Mouse (Mus musculus): ENCODE measurements around the gene Spock1. TPM values are rescaled to one million over a fixed set of nuclear protein-coding genes. Genes with fewer than 3 reads are reported as not detected.

The Spock1 gene
- polyA plus RNA-seq (2015; fragmentation: Nextera tagmentation; extraction: Ambion mirVana) = 1.7 and 2.5 TPM in 2 replicates

- 0 out of 2 replicates have a peak within 1 kb of the TSS, but pooled peaks have one; percentile 40 for H3K9ac ChIP-seq (ENCODE audit: low read depth, low read length)
Measured at GRCm38 (mm10) chr13:57908266-57908582, at the start of gene Spock1. Gene Spock1, minus strand, starts transcription at chr13:57908332.

DNA sequence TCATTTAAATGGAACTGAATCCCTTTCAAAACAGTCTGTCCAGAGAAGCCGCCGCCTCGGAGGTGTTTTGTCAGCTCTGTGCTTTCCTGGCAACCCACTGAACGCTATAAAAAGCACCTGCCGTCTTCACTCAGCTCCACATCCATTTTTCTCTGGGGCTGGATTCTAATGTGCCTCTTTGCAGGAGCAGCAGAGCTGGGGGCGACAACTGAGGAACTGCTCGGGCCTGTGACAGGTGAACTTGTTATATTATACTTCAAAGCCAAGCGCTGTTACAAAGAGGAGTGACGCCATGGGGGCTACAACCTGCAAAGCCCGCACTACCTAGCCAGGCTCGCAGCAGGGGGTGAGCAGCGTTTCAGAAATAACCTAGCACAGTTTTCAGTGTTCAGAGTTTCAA is 42.0 kb upstream of the Spock1 start:
- no peaks in the 10 kb centered on the region for H3K9me3 ChIP-seq (ENCODE audit: control insufficient read depth, low read length)
- no peaks in the 10 kb centered on the region for H3K4me1 ChIP-seq (ENCODE audit: control insufficient read depth, insufficient read depth, low read length)
- no peak overlapping the region for H3K4me2 ChIP-seq (ENCODE audit: low read depth, low read length)
- no peaks in the 10 kb centered on the region for H3K27me3 ChIP-seq (replicated peaks; ENCODE audit: control insufficient read depth, insufficient read depth, low read length)
- H3K36me3 ChIP-seq (ENCODE audit: control insufficient read depth, insufficient read depth, low read length) = no peaks in the 10 kb centered on the region
- no peak overlapping the region for H3K4me3 ChIP-seq (ENCODE audit: low read length)
- no peak overlapping the region for H3K9ac ChIP-seq (ENCODE audit: low read depth, low read length)
- no peak overlapping the region for H3K27ac ChIP-seq (ENCODE audit: low read length)
- ATAC-seq = no peak
- 78% methylated on average over 12 of the region's 12 CpGs for WGBS

More at GRCm38 (mm10) chr13:57908266-57908582, at the start of gene Spock1:
- Histone ChIP-seq H3K36me3 (ENCODE audit: control insufficient read depth, insufficient read depth, low read length) (no peaks in the 10 kb centered on the region), H3K4me3 (ENCODE audit: low read length) (peak within 1 kb of the TSS; percentile 45), H3K4me1 (ENCODE audit: control insufficient read depth, insufficient read depth, low read length) (peaks cover 6% of the 10 kb centered on the region), H3K9me3 (ENCODE audit: control insufficient read depth, low read length) (no peaks in the 10 kb centered on the region), H3K27me3 (replicated peaks; ENCODE audit: control insufficient read depth, insufficient read depth, low read length) (peaks cover 17% of the 10 kb centered on the region), H3K4me2 (ENCODE audit: low read depth, low read length) (peak within 1 kb of the TSS; percentile 57), H3K27ac (ENCODE audit: low read length) (no peak within 1 kb of the TSS)
- WGBS = under 1% methylated on average over 32 of the region's 32 CpGs
- peak; percentile 71; the same call in 1 of the 2 replicates for ATAC-seq

DNA sequence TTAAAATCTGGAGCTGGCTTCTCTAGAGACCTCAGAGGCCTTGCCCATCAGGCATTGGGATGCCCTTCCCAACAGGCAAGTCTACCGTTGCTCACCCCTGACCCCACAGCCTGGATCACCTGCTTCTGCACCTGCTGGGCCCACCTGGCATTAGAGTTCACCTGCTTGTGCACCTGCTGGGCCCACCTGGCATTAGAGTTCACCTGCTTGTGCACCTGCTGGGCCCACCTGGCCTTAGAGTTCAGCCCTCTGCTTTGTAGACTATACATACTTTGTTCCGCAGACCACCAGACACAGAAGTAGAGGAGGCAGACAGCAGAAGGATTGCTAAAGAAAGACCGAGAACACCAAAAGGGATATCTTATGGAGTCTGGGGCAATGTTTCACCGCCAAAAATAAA is 41.4 kb upstream of the Spock1 start:
- H3K27ac ChIP-seq (ENCODE audit: low read length) = no peak overlapping the region
- ATAC-seq = no peak
- H3K27me3 ChIP-seq (replicated peaks; ENCODE audit: control insufficient read depth, insufficient read depth, low read length) = no peaks in the 10 kb centered on the region
- no peaks in the 10 kb centered on the region for H3K36me3 ChIP-seq (ENCODE audit: control insufficient read depth, insufficient read depth, low read length)
- no peaks in the 10 kb centered on the region for H3K4me1 ChIP-seq (ENCODE audit: control insufficient read depth, insufficient read depth, low read length)
- no peak overlapping the region for H3K9ac ChIP-seq (ENCODE audit: low read depth, low read length)
- WGBS = 92% methylated on average over 4 of the region's 4 CpGs
- H3K4me2 ChIP-seq (ENCODE audit: low read depth, low read length) = no peak overlapping the region
- H3K4me3 ChIP-seq (ENCODE audit: low read length) = no peak overlapping the region
- H3K9me3 ChIP-seq (ENCODE audit: control insufficient read depth, low read length) = no peaks in the 10 kb centered on the region

DNA sequence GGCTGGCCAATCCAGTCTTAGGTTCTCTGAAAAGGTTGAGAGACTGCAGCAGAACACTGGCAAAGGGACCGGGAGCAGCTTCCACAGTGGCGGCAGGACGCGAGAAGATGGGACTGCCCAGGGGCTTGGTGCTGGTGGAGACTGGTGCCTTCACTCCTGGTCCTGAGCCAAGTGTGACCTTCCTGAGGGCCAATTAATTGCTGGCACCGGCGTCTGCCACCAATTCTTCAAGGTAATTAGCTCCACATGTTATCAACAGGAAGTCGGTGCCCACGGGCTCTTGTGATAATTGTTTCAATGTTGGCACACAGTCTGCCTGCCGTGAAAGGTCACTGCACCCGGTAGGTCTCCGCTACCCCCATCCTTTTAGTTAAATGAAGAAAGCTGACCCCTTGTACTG is 37.1 kb upstream of the Spock1 start:
- Histone ChIP-seq H3K36me3 (ENCODE audit: control insufficient read depth, insufficient read depth, low read length) (no peaks in the 10 kb centered on the region), H3K9me3 (ENCODE audit: control insufficient read depth, low read length) (no peaks in the 10 kb centered on the region), H3K27ac (ENCODE audit: low read length) (no peak overlapping the region), H3K27me3 (replicated peaks; ENCODE audit: control insufficient read depth, insufficient read depth, low read length) (no peaks in the 10 kb centered on the region), H3K4me3 (ENCODE audit: low read length) (no peak overlapping the region), H3K4me2 (ENCODE audit: low read depth, low read length) (no peak overlapping the region), H3K9ac (ENCODE audit: low read depth, low read length) (no peak overlapping the region), H3K4me1 (ENCODE audit: control insufficient read depth, insufficient read depth, low read length) (no peaks in the 10 kb centered on the region)
- no peak for ATAC-seq
- WGBS = 70% methylated on average over 11 of the region's 11 CpGs

DNA sequence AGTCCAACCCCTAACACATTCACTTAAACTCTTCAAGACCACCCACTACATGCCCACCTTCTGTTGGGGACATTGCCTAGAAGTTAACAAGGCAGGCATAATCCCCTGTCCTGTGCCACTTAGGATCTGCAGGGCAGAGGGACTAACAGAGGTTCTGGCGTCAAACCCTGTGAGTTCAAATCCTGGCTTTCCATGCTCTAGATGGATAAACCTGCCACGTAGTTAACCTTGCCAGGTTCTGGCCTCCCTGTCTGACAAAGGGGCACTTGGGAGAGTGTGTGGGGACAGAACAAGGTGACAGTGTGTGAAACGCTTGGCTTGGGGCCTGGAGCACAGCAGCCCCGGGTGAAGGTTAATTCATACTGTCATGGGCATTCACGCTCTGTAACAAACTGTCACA is 36.3 kb upstream of the Spock1 start:
- H3K27ac ChIP-seq (ENCODE audit: low read length) = no peak overlapping the region
- ATAC-seq = no peak
- WGBS = 83% methylated on average over 5 of the region's 5 CpGs

GRCm38 (mm10) chr13:57943900-57944299 is 35.8 kb upstream of the Spock1 start:
- H3K27ac ChIP-seq (ENCODE audit: low read length) = no peak overlapping the region
- H3K4me3 ChIP-seq (ENCODE audit: low read length) = no peak overlapping the region
- no peaks in the 10 kb centered on the region for H3K4me1 ChIP-seq (ENCODE audit: control insufficient read depth, insufficient read depth, low read length)
- H3K4me2 ChIP-seq (ENCODE audit: low read depth, low read length) = no peak overlapping the region
- no peak for ATAC-seq
- H3K27me3 ChIP-seq (replicated peaks; ENCODE audit: control insufficient read depth, insufficient read depth, low read length) = no peaks in the 10 kb centered on the region
- H3K9me3 ChIP-seq (ENCODE audit: control insufficient read depth, low read length) = no peaks in the 10 kb centered on the region
- H3K9ac ChIP-seq (ENCODE audit: low read depth, low read length) = no peak overlapping the region
- H3K36me3 ChIP-seq (ENCODE audit: control insufficient read depth, insufficient read depth, low read length) = no peaks in the 10 kb centered on the region

More for the DNA sequence above, 36.3 kb upstream of the Spock1 start:
- Histone ChIP-seq H3K4me2 (ENCODE audit: low read depth, low read length) (no peak overlapping the region), H3K4me3 (ENCODE audit: low read length) (no peak overlapping the region), H3K9me3 (ENCODE audit: control insufficient read depth, low read length) (no peaks in the 10 kb centered on the region), H3K27me3 (replicated peaks; ENCODE audit: control insufficient read depth, insufficient read depth, low read length) (no peaks in the 10 kb centered on the region), H3K4me1 (ENCODE audit: control insufficient read depth, insufficient read depth, low read length) (no peaks in the 10 kb centered on the region), H3K36me3 (ENCODE audit: control insufficient read depth, insufficient read depth, low read length) (no peaks in the 10 kb centered on the region), H3K9ac (ENCODE audit: low read depth, low read length) (no peak overlapping the region)

- Histone ChIP-seq H3K4me2 (ENCODE audit: low read depth, low read length) (no peak overlapping the region), H3K27me3 (replicated peaks; ENCODE audit: control insufficient read depth, insufficient read depth, low read length) (no peaks in the 10 kb centered on the region), H3K4me3 (ENCODE audit: low read length) (no peak overlapping the region), H3K9me3 (ENCODE audit: control insufficient read depth, low read length) (no peaks in the 10 kb centered on the region), H3K9ac (ENCODE audit: low read depth, low read length) (no peak overlapping the region), H3K27ac (ENCODE audit: low read length) (no peak overlapping the region), H3K4me1 (ENCODE audit: control insufficient read depth, insufficient read depth, low read length) (no peaks in the 10 kb centered on the region), H3K36me3 (ENCODE audit: control insufficient read depth, insufficient read depth, low read length) (no peaks in the 10 kb centered on the region)
- WGBS = 77% methylated on average over 4 of the region's 4 CpGs
- ATAC-seq = no peak
Measured at GRCm38 (mm10) chr13:57937463-57938229, 29.5 kb upstream of the Spock1 start.

DNA sequence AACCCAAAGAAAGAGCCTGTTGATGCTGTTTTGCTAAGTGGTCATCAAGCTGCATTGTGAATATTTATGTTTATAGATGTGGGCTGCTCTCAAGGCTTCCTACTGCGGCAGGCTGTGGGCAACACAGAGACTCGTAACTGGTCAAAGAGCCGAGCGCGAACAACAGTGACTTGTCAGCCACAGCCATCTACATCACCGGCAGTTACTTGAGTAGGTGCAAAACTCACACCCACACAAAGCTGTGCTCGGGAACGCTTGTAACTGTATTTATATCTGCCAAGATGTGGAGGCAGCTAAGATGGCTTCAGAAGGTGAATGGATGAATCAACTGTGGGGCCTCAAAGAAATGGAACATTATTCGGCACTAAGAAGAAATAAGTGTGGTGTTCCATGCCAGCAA is 23.9 kb upstream of the Spock1 start:
- no peak overlapping the region for H3K4me2 ChIP-seq (ENCODE audit: low read depth, low read length)

GRCm38 (mm10) chr13:57931376-57931775 is 23.2 kb upstream of the Spock1 start:
- no peak overlapping the region for H3K9ac ChIP-seq (ENCODE audit: low read depth, low read length)
- H3K4me1 ChIP-seq (ENCODE audit: control insufficient read depth, insufficient read depth, low read length) = no peaks in the 10 kb centered on the region
- no peak overlapping the region for H3K27ac ChIP-seq (ENCODE audit: low read length)
- 62% methylated on average over 3 of the region's 3 CpGs for WGBS
- no peaks in the 10 kb centered on the region for H3K36me3 ChIP-seq (ENCODE audit: control insufficient read depth, insufficient read depth, low read length)
- H3K9me3 ChIP-seq (ENCODE audit: control insufficient read depth, low read length) = no peaks in the 10 kb centered on the region
- ATAC-seq = no peak
- no peak overlapping the region for H3K4me3 ChIP-seq (ENCODE audit: low read length)
- H3K4me2 ChIP-seq (ENCODE audit: low read depth, low read length) = no peak overlapping the region
- H3K27me3 ChIP-seq (replicated peaks; ENCODE audit: control insufficient read depth, insufficient read depth, low read length) = no peaks in the 10 kb centered on the region

More for the DNA sequence above, 23.9 kb upstream of the Spock1 start:
- Histone ChIP-seq H3K9me3 (ENCODE audit: control insufficient read depth, low read length) (no peaks in the 10 kb centered on the region), H3K4me3 (ENCODE audit: low read length) (no peak overlapping the region), H3K9ac (ENCODE audit: low read depth, low read length) (no peak overlapping the region), H3K27me3 (replicated peaks; ENCODE audit: control insufficient read depth, insufficient read depth, low read length) (no peaks in the 10 kb centered on the region), H3K27ac (ENCODE audit: low read length) (no peak overlapping the region), H3K4me1 (ENCODE audit: control insufficient read depth, insufficient read depth, low read length) (no peaks in the 10 kb centered on the region), H3K36me3 (ENCODE audit: control insufficient read depth, insufficient read depth, low read length) (no peaks in the 10 kb centered on the region)
- 90% methylated on average over 9 of the region's 9 CpGs for WGBS
- ATAC-seq = no peak

DNA sequence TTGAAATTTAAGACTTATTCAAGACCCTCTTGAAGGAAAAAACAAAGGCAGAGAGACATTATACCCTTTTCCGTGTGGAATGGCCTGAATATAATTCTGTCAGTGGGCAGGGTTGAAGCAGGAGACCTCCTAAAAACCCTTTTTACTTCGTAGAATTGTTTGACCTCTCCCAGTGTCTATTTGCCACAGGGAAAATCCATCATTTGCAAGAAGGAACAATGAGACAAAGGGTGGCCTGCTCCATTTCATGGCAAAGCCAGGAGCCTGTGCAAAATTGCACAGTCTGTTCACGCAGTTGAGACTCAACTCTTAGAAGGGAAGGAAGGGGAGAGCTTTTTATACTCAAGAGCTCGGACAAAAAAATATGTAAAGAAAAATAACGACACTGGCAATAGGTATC is 22.6 kb upstream of the Spock1 start:
- no peak overlapping the region for H3K9ac ChIP-seq (ENCODE audit: low read depth, low read length)
- no peak overlapping the region for H3K4me3 ChIP-seq (ENCODE audit: low read length)
- 62% methylated on average over 5 of the region's 5 CpGs for WGBS
- no peak overlapping the region for H3K27ac ChIP-seq (ENCODE audit: low read length)
- H3K27me3 ChIP-seq (replicated peaks; ENCODE audit: control insufficient read depth, insufficient read depth, low read length) = no peaks in the 10 kb centered on the region
- H3K4me2 ChIP-seq (ENCODE audit: low read depth, low read length) = no peak overlapping the region
- no peaks in the 10 kb centered on the region for H3K9me3 ChIP-seq (ENCODE audit: control insufficient read depth, low read length)
- no peaks in the 10 kb centered on the region for H3K36me3 ChIP-seq (ENCODE audit: control insufficient read depth, insufficient read depth, low read length)
- no peak for ATAC-seq
- H3K4me1 ChIP-seq (ENCODE audit: control insufficient read depth, insufficient read depth, low read length) = no peaks in the 10 kb centered on the region
